Mouse (Mus musculus) liver, embryonic 14.5 days (tissue): ENCODE measurements around the gene Hapln4. TPM values are rescaled to one million over a fixed set of nuclear protein-coding genes. Genes with fewer than 3 reads are reported as not detected.
A peak's percentile ranks its signal among the peaks of the same experiment; 100 is the strongest.

Source experiments
- ATAC-seq: fragments of 200-750 bp; cut with Nextera tagmentation; 2 replicates; pipeline ENCODE4 v1.8.0; 2017; ENCODE audit warnings: moderate number of reproducible peaks, mild to moderate bottlenecking, moderate library complexity; ENCODE audit not compliant: insufficient read depth
- DNase-seq, 3 experiments: peaks; one replicate each; pipeline ENCODE4 v3.0.0-alpha.2; 2012 to 2013; ENCODE audit warnings: low read depth in 3 of 3, low spot score in 3 of 3
- H3K27ac ChIP-seq: fragments of 300-500 bp; sonication (generic); 2 replicates; pipeline ENCODE4 v1.5.1; 2014; ENCODE audit warnings: moderate library complexity, mild to moderate bottlenecking, control low read depth, inconsistent platforms
- H3K27me3 ChIP-seq: fragments of 300-500 bp; sonication (generic); 2 replicates; pipeline ENCODE4 v1.6.1; 2014; ENCODE audit warnings: mild to moderate bottlenecking, low read length, moderate library complexity; ENCODE audit not compliant: control insufficient read depth, insufficient read depth
- H3K36me3 ChIP-seq: fragments of 300-500 bp; sonication (generic); replicated peaks from 2 replicates; pipeline ENCODE4 v1.6.1; 2014; ENCODE audit warnings: low read depth; ENCODE audit not compliant: control insufficient read depth, insufficient read depth
- H3K4me1 ChIP-seq, 2 experiments: fragments of 200-500 bp in 1 of 2; fragments of 300-500 bp in 1 of 2; sonication (generic) in 1 of 2; replicated peaks; 2 replicates each; pipeline ENCODE4 v1.6.1; 2012 to 2014; ENCODE audit warnings: antibody characterized with exemption in 1 of 2, inconsistent platforms in 1 of 2, low read length in 1 of 2; ENCODE audit not compliant: control insufficient read depth in 2 of 2, insufficient read depth in 2 of 2
- H3K4me2 ChIP-seq: fragments of 300-500 bp; sonication (generic); 2 replicates; pipeline ENCODE4 v1.6.1; 2014; ENCODE audit warnings: low read depth, mild to moderate bottlenecking, control low read depth, moderate library complexity
- H3K4me3 ChIP-seq, 2 experiments: fragments of 200-500 bp in 1 of 2; fragments of 300-500 bp in 1 of 2; sonication (generic) in 1 of 2; 2 replicates each; pipeline ENCODE4 v1.5.1; 2012 to 2014; ENCODE audit warnings: low read depth in 2 of 2, low read length in 2 of 2, mild to moderate bottlenecking in 2 of 2, control low read depth in 1 of 2, inconsistent platforms in 1 of 2, moderate library complexity in 1 of 2; ENCODE audit not compliant: insufficient read depth in 1 of 2
- H3K9ac ChIP-seq: fragments of 300-500 bp; sonication (generic); replicated peaks from 2 replicates; pipeline ENCODE4 v1.6.1; 2014; ENCODE audit warnings: mild to moderate bottlenecking, control low read depth, moderate library complexity
- H3K9me3 ChIP-seq: fragments of 300-500 bp; sonication (generic); 2 replicates; pipeline ENCODE4 v1.6.1; 2016; ENCODE audit warnings: low read length, mixed read lengths; ENCODE audit not compliant: control insufficient read depth
- CTCF ChIP-seq: IDR thresholded peaks from 2 replicates; pipeline ENCODE4 v1.5.1; 2016; ENCODE audit warnings: antibody characterized with exemption, low read depth, control low read depth
- EP300 ChIP-seq: IDR thresholded peaks from 2 replicates; pipeline ENCODE4 v1.6.1; 2016; ENCODE audit warnings: antibody characterized with exemption, low read depth
- WGBS: fragments of 180-500 bp; shearing (Covaris S2); extraction: QIAGEN DNeasy Blood & Tissue Kit; methylation state at CpG from one replicate; pipeline ENCODE4 v1.1.7; 2014; ENCODE audit not compliant: insufficient replicate concordance; 5-methylcytosine and 5-hydroxymethylcytosine counted together
- polyA plus RNA-seq, 2 experiments: library from polyadenylated mRNA; depleted of rRNA in 1 of 2; stranded (reverse) in 1 of 2; unstranded in 1 of 2; fragments of >200 nt; fragmentation: Nextera tagmentation in 1 of 2; extraction: Ambion mirVana in 1 of 2; gene quantifications; 2 replicates each; pipeline versions ENCODE4 v1.2.1 to v1.2.3; 2012 to 2014

Gene Hapln4
- polyA plus RNA-seq, 2 experiments = 0.06 TPM; not detected in 1

DNA sequence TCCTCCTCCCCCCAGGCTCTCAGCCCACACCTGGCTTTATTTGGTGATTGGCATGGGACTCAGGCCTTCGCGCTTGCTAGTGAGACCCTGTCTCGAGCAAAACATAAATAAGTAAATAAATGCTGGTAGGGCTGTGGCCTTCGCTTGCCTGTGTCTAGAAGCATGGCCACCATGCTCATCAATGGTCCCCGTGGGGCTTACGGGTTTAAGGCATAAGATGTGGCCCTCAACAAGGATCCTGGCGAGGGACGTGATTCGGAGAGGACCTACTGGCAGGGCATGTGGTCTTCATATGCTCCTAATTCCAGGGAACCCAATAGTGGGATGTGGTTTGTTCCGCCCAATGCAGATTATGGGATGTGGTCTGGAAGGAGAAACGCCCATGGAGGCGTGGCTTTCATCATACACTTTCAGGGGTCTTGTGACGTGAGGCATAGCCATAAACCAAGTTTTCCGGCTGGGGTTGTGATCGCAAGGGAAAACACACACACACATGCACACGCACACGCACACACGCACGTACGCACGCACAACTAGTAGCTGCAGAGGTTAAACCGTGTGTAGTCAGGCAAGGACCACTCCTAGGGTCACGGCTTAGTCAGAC lies 28.0 kb downstream of the Hapln4 start:
- Histone ChIP-seq H3K4me2 (no peak overlapping the region), H3K36me3 (no peaks in the 10 kb centered on the region), H3K4me3 (no peak overlapping the region), H3K27ac (no peak overlapping the region), H3K4me1 (no peaks in the 10 kb centered on the region), H3K9me3 (no peaks in the 10 kb centered on the region), H3K27me3 (peaks cover 54% of the 10 kb centered on the region), H3K9ac (no peak overlapping the region)
- WGBS = 37% methylated on average over 23 of the region's 23 CpGs
- no peak for TF ChIP-seq CTCF
- no peak for TF ChIP-seq EP300
- no peak for DNase-seq
- ATAC-seq = no peak

DNA sequence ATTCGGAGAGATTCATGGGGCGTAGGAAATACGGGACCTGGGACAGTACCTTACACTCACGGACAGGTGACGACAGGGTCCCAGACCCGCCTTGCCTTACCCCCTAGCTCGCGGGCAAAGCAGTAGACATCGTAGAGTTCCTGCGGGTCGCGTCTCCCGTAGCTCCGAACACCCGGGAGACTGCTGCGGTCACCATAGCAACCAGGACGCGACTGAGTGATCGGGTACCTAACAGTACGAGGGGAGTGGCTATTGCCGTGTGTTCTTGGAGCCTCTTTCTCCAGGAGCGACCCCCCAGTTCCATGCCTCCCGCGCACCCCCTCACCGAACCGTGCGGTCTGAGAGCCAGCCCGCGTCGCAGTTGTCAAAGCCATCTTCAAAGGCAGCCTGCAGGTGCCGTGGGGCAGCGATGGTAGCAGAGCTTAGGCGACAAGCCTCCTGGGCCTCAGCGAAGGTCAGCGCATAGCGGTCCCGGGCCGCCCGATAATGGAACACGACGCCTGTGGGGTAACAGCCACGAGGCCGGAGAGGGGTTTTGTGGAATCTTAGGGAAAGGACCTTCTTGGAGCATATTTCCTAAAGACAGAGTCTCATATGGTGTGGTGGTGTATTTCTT lies 29.3 kb downstream of the Hapln4 start:
- H3K4me3 ChIP-seq = no peak overlapping the region
- H3K36me3 ChIP-seq = no peaks in the 10 kb centered on the region
- H3K9ac ChIP-seq = no peak overlapping the region
- no peaks in the 10 kb centered on the region for H3K4me1 ChIP-seq
- DNase-seq (no peak), ATAC-seq (no peak)
- H3K4me2 ChIP-seq = no peak overlapping the region
- H3K27ac ChIP-seq = no peak overlapping the region
- TF ChIP-seq CTCF = no peak
- no peak for TF ChIP-seq EP300
- peaks cover 57% of the 10 kb centered on the region for H3K27me3 ChIP-seq
- 9% methylated on average over 43 of the region's 43 CpGs for WGBS
- no peaks in the 10 kb centered on the region for H3K9me3 ChIP-seq

DNA sequence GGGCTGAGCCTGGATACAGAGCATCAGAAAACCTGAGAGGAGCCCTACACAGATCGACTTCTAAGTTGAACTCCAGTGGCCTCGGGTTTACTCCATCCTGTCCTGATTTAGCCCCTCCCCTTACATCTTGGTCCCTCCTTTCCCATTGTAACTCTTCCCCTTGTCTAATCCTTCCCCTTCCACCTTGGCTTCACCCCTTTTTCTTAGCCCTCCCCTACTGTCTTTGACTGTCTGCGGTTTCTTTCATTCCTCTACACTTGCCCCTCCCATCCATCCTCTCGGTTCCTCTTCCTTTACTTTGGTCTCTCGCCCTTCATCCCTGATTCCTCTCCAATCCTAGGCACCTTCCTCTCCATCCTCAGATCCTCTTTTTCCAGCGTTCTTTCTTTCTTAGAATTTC lies 31.2 kb downstream of the Hapln4 start:
- Histone ChIP-seq H3K27ac (no peak overlapping the region), H3K4me1 (no peaks in the 10 kb centered on the region), H3K9ac (no peak overlapping the region), H3K4me3 (no peak overlapping the region), H3K4me2 (no peak overlapping the region), H3K27me3 (peaks cover 77% of the 10 kb centered on the region), H3K36me3 (no peaks in the 10 kb centered on the region), H3K9me3 (no peaks in the 10 kb centered on the region)
- DNase-seq (no peak), ATAC-seq (no peak)
- 11% methylated on average over 6 of the region's 6 CpGs for WGBS
- TF ChIP-seq CTCF = no peak
- TF ChIP-seq EP300 = no peak

- WGBS = 50% methylated on average over 13 of the region's 13 CpGs
- DNase-seq (no peak), ATAC-seq (no peak)
- Histone ChIP-seq H3K4me2 (no peak overlapping the region), H3K27me3 (peaks cover 81% of the 10 kb centered on the region), H3K4me3 (no peak overlapping the region), H3K9ac (no peak overlapping the region), H3K36me3 (no peaks in the 10 kb centered on the region), H3K9me3 (no peaks in the 10 kb centered on the region), H3K27ac (no peak overlapping the region), H3K4me1 (no peaks in the 10 kb centered on the region)
- TF ChIP-seq CTCF = no peak
- no peak for TF ChIP-seq EP300
Measured at GRCm38 (mm10) chr8:70114892-70115291, 31.6 kb downstream of the Hapln4 start.

- no peaks in the 10 kb centered on the region for H3K9me3 ChIP-seq
- H3K4me2 ChIP-seq = no peak overlapping the region
- no peak for TF ChIP-seq CTCF
- TF ChIP-seq EP300 = no peak
- H3K36me3 ChIP-seq = no peaks in the 10 kb centered on the region
- peaks cover 64% of the 10 kb centered on the region for H3K27me3 ChIP-seq
- no peak for ATAC-seq
- H3K9ac ChIP-seq = no peak overlapping the region
- no peak overlapping the region for H3K4me3 ChIP-seq
- WGBS = 4% methylated on average over 9 of the region's 9 CpGs
- no peak overlapping the region for H3K27ac ChIP-seq
- H3K4me1 ChIP-seq = no peaks in the 10 kb centered on the region
- peak; percentile 43 to 48 (median 45) for DNase-seq
Measured at GRCm38 (mm10) chr8:70117611-70118010, 34.4 kb downstream of the Hapln4 start.
